Mouse (Mus musculus) mouse trophoblast stem cell (cell line): ENCODE results near the gene Rhox13.

ENCODE experiments used
- in situ Hi-C, 2 experiments: fragments of 300-500 bp; cut with MseI, MboI; formaldehyde crosslinking; loops; 2 replicates in 1 of 2; 3 replicates in 1 of 2; pipeline ENCODE4 v1.15.1; 2025

The Rhox13 gene

DNA sequence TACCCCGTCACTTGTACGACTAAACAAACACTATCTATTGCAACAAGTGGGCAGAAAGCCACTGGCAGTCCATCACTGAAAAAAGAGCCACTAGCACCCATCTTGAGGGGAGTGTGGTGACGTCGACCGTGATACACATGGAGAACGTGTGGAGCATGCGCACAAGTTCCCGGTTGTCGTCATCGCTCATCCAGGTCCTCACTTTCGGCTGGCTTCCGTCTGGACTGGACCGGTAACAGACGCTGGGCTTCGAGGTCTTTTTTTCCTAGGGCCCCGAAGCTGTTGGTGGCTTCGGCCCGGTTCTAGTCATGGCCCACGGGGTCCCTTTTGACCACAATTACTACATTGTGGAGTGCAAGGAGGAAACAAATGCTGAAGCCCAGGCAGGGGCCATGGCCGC, at the start of gene Rhox13:
Rhox13 (plus strand) TSS at position 238 of the 400 bp plus-strand sequence.
- in situ Hi-C loops: no loop called here

GRCm38 (mm10) chrX:38084226-38084625, 36.8 kb upstream of the Rhox13 start:
- in situ Hi-C loops: loop anchor here (10.0 kb wide), 1 partner anchor 91 kb away; no protein-coding TSS in a partner anchor

DNA sequence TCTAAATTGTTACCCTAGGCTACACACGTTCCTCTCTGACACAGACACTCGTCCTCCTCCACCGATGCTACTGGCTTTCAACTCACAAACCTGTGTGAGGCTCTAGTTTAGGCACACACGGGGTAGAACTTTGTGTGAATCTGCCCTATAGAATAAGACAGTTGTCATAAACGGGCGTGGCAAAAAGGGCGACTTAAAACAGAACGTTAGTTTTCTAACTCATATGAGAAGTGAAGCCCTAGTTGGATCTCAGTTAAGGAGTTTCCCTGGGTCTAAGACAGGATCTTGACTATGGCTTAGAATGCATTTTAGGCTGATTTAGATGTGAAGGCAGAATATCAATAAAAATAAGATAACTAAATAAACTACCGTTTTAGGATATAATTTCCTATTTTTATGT, 36.0 kb upstream of the Rhox13 start, which contains the start of gene Rhox11:
Rhox11 (minus strand) TSS at position 101 of the 400 bp plus-strand sequence.
- in situ Hi-C loops: loop anchor here (10.0 kb wide), 1 partner anchor 90 kb away; no protein-coding TSS in a partner anchor

DNA sequence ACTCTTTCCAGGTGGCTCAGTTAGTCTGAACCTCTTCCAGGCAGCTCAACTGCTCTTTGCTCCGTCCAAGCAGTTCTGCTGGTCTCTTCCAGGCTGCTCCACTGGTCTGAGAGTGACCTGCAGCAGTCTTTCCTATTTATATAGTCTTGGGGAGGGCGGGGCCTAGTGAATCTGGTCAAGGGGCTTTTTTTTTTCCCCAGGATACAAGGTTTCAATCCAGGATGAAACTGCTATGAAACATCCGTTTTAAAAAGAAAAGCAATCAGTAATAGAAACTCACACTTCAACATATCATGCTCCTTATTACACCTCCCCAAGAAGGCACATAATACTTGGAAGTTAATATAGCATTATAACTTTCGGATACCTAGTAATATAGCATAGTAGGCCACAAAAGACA, 10.2 kb upstream of the Rhox13 start, which contains the start of gene Rhox12:
Rhox12 (minus strand) TSS at position 101 of the 400 bp plus-strand sequence.
- in situ Hi-C loops: no loop called here

- in situ Hi-C loops: no loop called here
Measured at GRCm38 (mm10) chrX:38121478-38121877, 459 bp downstream of the Rhox13 start.

DNA sequence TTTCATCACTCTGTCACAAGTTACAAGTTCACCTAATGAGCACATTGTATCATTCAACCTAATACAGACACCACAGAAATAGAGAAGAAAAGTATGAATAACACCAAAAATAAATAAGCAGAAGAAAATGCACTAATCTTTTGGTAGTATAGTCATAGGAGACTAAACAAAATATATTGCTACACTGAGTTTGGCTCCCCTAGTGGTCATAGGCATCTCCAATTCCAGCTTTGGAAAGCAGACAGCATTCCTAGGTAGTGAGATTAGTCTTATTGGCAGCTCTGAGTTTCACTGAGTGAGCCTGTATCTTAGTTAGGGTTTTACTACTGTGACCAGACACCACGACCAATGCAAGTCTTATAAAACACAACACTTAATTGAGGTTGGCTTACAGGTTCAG, 38.1 kb downstream of the Rhox13 start:
- in situ Hi-C loops: no loop called here

GRCm38 (mm10) chrX:38165315-38165714, 44.3 kb downstream of the Rhox13 start:
- in situ Hi-C loops: no loop called here

DNA sequence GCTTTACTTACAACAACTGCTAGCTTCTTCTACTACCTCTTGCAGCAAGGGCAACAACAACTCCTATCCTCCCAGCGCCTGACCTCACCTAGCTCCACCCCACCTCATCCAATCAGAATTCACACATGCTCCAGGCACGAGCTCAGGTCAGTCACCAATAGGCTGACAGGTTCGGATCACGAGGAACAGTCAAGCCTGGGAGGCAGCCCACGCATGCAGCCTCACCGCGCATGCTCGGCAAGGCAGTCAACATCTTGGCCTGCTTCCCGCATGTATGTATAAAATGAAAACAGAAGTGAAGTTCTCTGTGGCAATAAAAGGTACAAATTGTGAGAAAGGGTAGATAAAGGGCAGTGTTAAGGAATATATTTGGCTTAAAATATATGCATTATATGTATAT, 45.0 kb downstream of the Rhox13 start:
- in situ Hi-C loops: no loop called here

DNA sequence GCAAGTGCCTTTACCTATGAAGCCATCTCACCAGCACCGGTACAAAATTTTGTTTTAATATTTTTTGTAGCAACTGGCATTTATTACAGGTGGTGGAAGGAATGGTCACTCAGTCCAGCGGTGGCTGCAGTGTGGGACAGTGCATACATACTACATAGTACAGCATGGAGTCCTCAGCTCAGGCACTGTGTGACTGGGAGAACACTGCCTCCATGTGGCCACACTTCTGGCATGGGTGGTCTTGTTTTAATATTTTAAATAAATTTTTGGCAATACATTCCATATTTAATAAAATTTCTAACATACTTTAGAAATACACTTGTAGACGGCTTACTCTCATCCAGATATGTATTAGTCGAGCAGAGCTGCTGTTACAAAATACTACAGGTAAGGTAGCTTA, 45.6 kb downstream of the Rhox13 start:
- in situ Hi-C loops: no loop called here
